Mouse (Mus musculus) midbrain, embryonic 13.5 days (tissue): Measurements from ENCODE around the gene Sim2. TPM values are rescaled to one million over a fixed set of nuclear protein-coding genes. Genes with fewer than 3 reads are reported as not detected.
A peak's percentile ranks its signal among the peaks of the same experiment; 100 is the strongest.

Experiments used
- ATAC-seq: fragments of 200-750 bp; cut with Nextera tagmentation; 2 replicates; pipeline ENCODE4 v1.8.0; 2017; ENCODE audit warnings: mild to moderate bottlenecking, moderate TSS enrichment, moderate library complexity
- H3K27ac ChIP-seq: fragments of 300-500 bp; sonication (generic); 2 replicates; pipeline ENCODE4 v1.5.1; 2015; ENCODE audit warnings: inconsistent platforms, mild to moderate bottlenecking, moderate library complexity
- H3K27me3 ChIP-seq: fragments of 300-500 bp; sonication (generic); 2 replicates; pipeline ENCODE4 v1.6.1; 2015; ENCODE audit warnings: mild to moderate bottlenecking, inconsistent platforms
- H3K36me3 ChIP-seq: fragments of 300-500 bp; sonication (generic); 2 replicates; pipeline ENCODE4 v1.6.1; 2015; ENCODE audit warnings: mild to moderate bottlenecking, inconsistent platforms
- H3K4me1 ChIP-seq: fragments of 300-500 bp; sonication (generic); replicated peaks from 2 replicates; pipeline ENCODE4 v1.6.1; 2015; ENCODE audit warnings: inconsistent platforms
- H3K4me2 ChIP-seq: fragments of 300-500 bp; sonication (generic); replicated peaks from 2 replicates; pipeline ENCODE4 v1.6.1; 2015; ENCODE audit warnings: moderate library complexity, mild to moderate bottlenecking, inconsistent platforms
- H3K4me3 ChIP-seq: fragments of 300-500 bp; sonication (generic); replicated peaks from 2 replicates; pipeline ENCODE4 v1.5.1; 2015; ENCODE audit warnings: mild to moderate bottlenecking, inconsistent platforms
- H3K9ac ChIP-seq: fragments of 300-500 bp; sonication (generic); replicated peaks from 2 replicates; pipeline ENCODE4 v1.6.1; 2015; ENCODE audit warnings: mild to moderate bottlenecking, inconsistent platforms
- H3K9me3 ChIP-seq: fragments of 300-500 bp; sonication (generic); 2 replicates; pipeline ENCODE4 v1.6.1; 2016; ENCODE audit warnings: mild to moderate bottlenecking, inconsistent platforms
- WGBS: fragments of 180-500 bp; shearing (Covaris S2); methylation state at CpG from one replicate; pipeline ENCODE4 v1.1.7; 2015; 5-methylcytosine and 5-hydroxymethylcytosine counted together
- polyA plus RNA-seq: library from polyadenylated mRNA; unstranded; fragments of >200 nt; fragmentation: Nextera tagmentation; extraction: Ambion mirVana; gene quantifications from 2 replicates; pipeline ENCODE4 v1.2.1, GENCODE M21; 2015

Gene Sim2
- polyA plus RNA-seq, 1 experiment from 2014 or later, result 0.24 TPM

GRCm38 (mm10) chr16:94064211-94064610 lies 20.5 kb upstream of the Sim2 start:
- ATAC-seq, result no peak
- Histone ChIP-seq H3K36me3 (no peaks in the 10 kb centered on the region), H3K4me3 (no peak overlapping the region), H3K4me2 (no peak overlapping the region), H3K9ac (no peak overlapping the region), H3K27me3 (0 out of 2 replicates have a peak, but pooled peaks cover 3% of the 10 kb centered on the region), H3K27ac (no peak overlapping the region), H3K9me3 (0 out of 2 replicates have a peak, but pooled peaks cover 4% of the 10 kb centered on the region), H3K4me1 (no peaks in the 10 kb centered on the region)
- WGBS, result 80% methylated on average over 9 of the region's 9 CpGs

- ATAC-seq, result no peak
- Histone ChIP-seq H3K4me1 (peaks cover 2% of the 10 kb centered on the region), H3K27me3 (0 out of 2 replicates have a peak, but pooled peaks cover 8% of the 10 kb centered on the region), H3K9ac (no peak overlapping the region), H3K36me3 (no peaks in the 10 kb centered on the region), H3K4me2 (no peak overlapping the region), H3K9me3 (0 out of 2 replicates have a peak, but pooled peaks cover 4% of the 10 kb centered on the region), H3K4me3 (no peak overlapping the region), H3K27ac (no peak overlapping the region)
- WGBS, result 70% methylated on average over 24 of the region's 24 CpGs
These were observed 18.7 kb upstream of the Sim2 start for GRCm38 (mm10) chr16:94065728-94066674.

GRCm38 (mm10) chr16:94066771-94067170 lies 18.0 kb upstream of the Sim2 start:
- H3K27ac ChIP-seq, result no peak overlapping the region
- peaks cover 13% of the 10 kb centered on the region for H3K27me3 ChIP-seq
- H3K4me2 ChIP-seq, result no peak overlapping the region
- H3K36me3 ChIP-seq, result no peaks in the 10 kb centered on the region
- 82% methylated on average over 6 of the region's 6 CpGs for WGBS
- H3K9ac ChIP-seq, result no peak overlapping the region
- H3K9me3 ChIP-seq, result 0 out of 2 replicates have a peak, but pooled peaks cover 4% of the 10 kb centered on the region
- H3K4me3 ChIP-seq, result no peak overlapping the region
- H3K4me1 ChIP-seq, result peaks cover 10% of the 10 kb centered on the region
- no peak for ATAC-seq

GRCm38 (mm10) chr16:94067280-94067679 lies 17.5 kb upstream of the Sim2 start:
- Histone ChIP-seq H3K4me3 (no peak overlapping the region), H3K9ac (no peak overlapping the region), H3K4me1 (peaks cover 11% of the 10 kb centered on the region), H3K9me3 (0 out of 2 replicates have a peak, but pooled peaks cover 2% of the 10 kb centered on the region), H3K4me2 (no peak overlapping the region), H3K36me3 (no peaks in the 10 kb centered on the region), H3K27me3 (peaks cover 15% of the 10 kb centered on the region), H3K27ac (no peak overlapping the region)
- no peak for ATAC-seq
- 49% methylated on average over 5 of the region's 5 CpGs for WGBS

- Histone ChIP-seq H3K4me3 (no peak overlapping the region), H3K27ac (no peak overlapping the region), H3K4me1 (peaks cover 11% of the 10 kb centered on the region), H3K9ac (no peak overlapping the region), H3K36me3 (no peaks in the 10 kb centered on the region), H3K4me2 (no peak overlapping the region), H3K27me3 (peaks cover 27% of the 10 kb centered on the region), H3K9me3 (no peaks in the 10 kb centered on the region)
- 98% methylated on average over 5 of the region's 5 CpGs for WGBS
- no peak for ATAC-seq
These were observed 15.7 kb upstream of the Sim2 start for GRCm38 (mm10) chr16:94069061-94069460.

DNA sequence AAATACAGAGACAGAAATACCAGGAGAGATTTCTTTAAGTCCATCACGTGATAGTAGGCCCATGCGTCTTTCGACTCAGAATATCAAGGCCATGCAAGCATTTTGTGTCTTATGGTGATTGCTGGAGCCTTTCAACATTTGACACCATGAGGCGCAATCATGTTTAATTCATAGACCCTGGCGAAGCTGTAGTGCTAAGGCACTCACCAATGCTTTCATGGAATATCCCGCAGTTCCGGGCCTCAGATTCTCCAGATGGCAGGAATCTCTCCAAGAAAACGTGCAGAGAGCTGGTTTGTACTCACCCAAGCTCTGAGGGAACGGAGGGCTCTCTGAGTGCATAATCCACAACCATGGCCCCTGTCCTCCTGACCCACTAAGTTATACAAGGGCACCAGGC lies 13.8 kb upstream of the Sim2 start:
- no peaks in the 10 kb centered on the region for H3K9me3 ChIP-seq
- H3K9ac ChIP-seq, result no peak overlapping the region
- H3K27me3 ChIP-seq, result peaks cover 41% of the 10 kb centered on the region
- no peak for ATAC-seq
- H3K4me1 ChIP-seq, result peaks cover 11% of the 10 kb centered on the region
- WGBS, result 38% methylated on average over 9 of the region's 9 CpGs
- H3K27ac ChIP-seq, result peak overlapping the region; percentile 19; the same call in 1 of the 2 replicates
- no peak overlapping the region for H3K4me3 ChIP-seq
- no peaks in the 10 kb centered on the region for H3K36me3 ChIP-seq
- H3K4me2 ChIP-seq, result no peak overlapping the region

GRCm38 (mm10) chr16:94071468-94071867 lies 13.3 kb upstream of the Sim2 start:
- no peak overlapping the region for H3K9ac ChIP-seq
- no peaks in the 10 kb centered on the region for H3K9me3 ChIP-seq
- no peak overlapping the region for H3K4me3 ChIP-seq
- 0 out of 2 replicates have a peak, but pooled peaks have one; percentile 43 for ATAC-seq
- no peaks in the 10 kb centered on the region for H3K36me3 ChIP-seq
- peaks cover 47% of the 10 kb centered on the region for H3K27me3 ChIP-seq
- H3K4me2 ChIP-seq, result no peak overlapping the region
- WGBS, result 67% methylated on average over 8 of the region's 8 CpGs
- peaks cover 11% of the 10 kb centered on the region for H3K4me1 ChIP-seq
- H3K27ac ChIP-seq, result no peak overlapping the region; the same call in 1 of the 2 replicates

DNA sequence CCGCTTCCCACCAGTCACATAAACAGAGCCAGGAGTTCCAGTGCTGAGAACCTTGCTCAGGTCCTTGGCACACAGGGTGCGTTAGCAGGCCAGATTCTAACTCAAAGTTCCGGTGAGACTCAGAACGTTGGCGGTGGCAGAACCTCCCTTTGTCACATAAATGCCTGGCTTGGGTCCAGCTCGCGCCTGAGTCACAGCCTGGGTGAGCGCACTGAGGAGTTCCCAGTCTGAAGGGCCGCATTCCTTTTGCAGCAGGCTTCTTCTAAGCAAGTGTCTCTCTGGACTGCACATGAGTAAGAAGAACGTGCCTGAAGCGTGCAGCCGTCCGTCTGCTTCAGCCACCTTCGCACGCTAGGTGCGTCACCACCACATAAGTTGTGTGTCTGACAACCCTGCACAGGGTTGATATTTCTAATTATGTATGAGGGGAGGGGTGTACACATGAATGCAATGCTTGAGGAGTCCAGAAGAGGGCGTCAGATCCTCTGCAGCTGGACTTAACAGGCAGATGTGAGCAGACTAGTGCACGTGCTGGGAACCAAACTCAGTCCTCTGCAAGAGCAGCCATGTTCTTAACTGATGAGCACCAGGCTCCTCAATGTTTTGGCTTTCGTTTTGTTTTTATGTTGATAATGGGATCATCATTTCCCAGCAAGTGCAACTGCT lies 9.2 kb upstream of the Sim2 start:
- Histone ChIP-seq H3K4me2 (no peak overlapping the region), H3K27ac (no peak overlapping the region), H3K36me3 (no peaks in the 10 kb centered on the region), H3K4me3 (no peak overlapping the region), H3K9me3 (no peaks in the 10 kb centered on the region), H3K27me3 (peaks cover 80% of the 10 kb centered on the region), H3K9ac (no peak overlapping the region), H3K4me1 (peaks cover 15% of the 10 kb centered on the region)
- no peak for ATAC-seq
- WGBS, result 30% methylated on average over 19 of the region's 19 CpGs

GRCm38 (mm10) chr16:94078318-94079074 lies 6.2 kb upstream of the Sim2 start:
- Histone ChIP-seq H3K9ac (no peak overlapping the region), H3K4me3 (no peak overlapping the region), H3K4me2 (peak overlapping the region; percentile 3; the same call in 1 of the 2 replicates), H3K9me3 (no peaks in the 10 kb centered on the region), H3K36me3 (no peaks in the 10 kb centered on the region), H3K4me1 (peaks cover 4% of the 10 kb centered on the region; the same call in 1 of the 2 replicates), H3K27me3 (peaks cover 95% of the 10 kb centered on the region), H3K27ac (no peak overlapping the region)
- no peak for ATAC-seq
- 2% methylated on average over 23 of the region's 23 CpGs for WGBS

- peak overlapping the region; percentile 3; the same call in 1 of the 2 replicates for H3K4me2 ChIP-seq
- no peak for ATAC-seq
These were observed 5.5 kb upstream of the Sim2 start for GRCm38 (mm10) chr16:94079075-94079855.

More at GRCm38 (mm10) chr16:94079075-94079855, 5.5 kb upstream of the Sim2 start:
- H3K4me3 ChIP-seq, result 0 out of 2 replicates have a peak overlapping the region, but pooled peaks have one; percentile 9
- under 1% methylated on average over 47 of the region's 47 CpGs for WGBS
- H3K27me3 ChIP-seq, result peaks cover 95% of the 10 kb centered on the region
- peaks cover 4% of the 10 kb centered on the region for H3K4me1 ChIP-seq
- H3K36me3 ChIP-seq, result no peaks in the 10 kb centered on the region
- H3K27ac ChIP-seq, result no peak overlapping the region
- no peaks in the 10 kb centered on the region for H3K9me3 ChIP-seq
- no peak overlapping the region for H3K9ac ChIP-seq
